Mouse (Mus musculus) bone marrow, adult 2 months (tissue): ENCODE measurements around the gene Fntb.

Experiments used
- CTCF ChIP-seq: fragments of 200-500 bp; IDR thresholded peaks from 2 replicates; pipeline ENCODE4 v1.5.1; 2011; ENCODE audit warnings: low read length, control low read depth; ENCODE audit not compliant: control insufficient read depth, insufficient read depth
- POLR2A ChIP-seq: fragments of 200-500 bp; IDR thresholded peaks from 2 replicates; pipeline ENCODE4 v1.6.1; 2011; ENCODE audit warnings: low read depth, mild to moderate bottlenecking, control low read depth, low read length, borderline replicate concordance; ENCODE audit not compliant: control insufficient read depth

- no peak for TF ChIP-seq POLR2A
- TF ChIP-seq CTCF = no peak
Observed at GRCm38 (mm10) chr12:76892910-76893695, 127.7 kb downstream of the Fntb start.
